Mouse (Mus musculus): ENCODE measurements around the gene Gucy2f. TPM values are rescaled to one million over a fixed set of nuclear protein-coding genes. Genes with fewer than 3 reads are reported as not detected.
"Not testable (repeated sequence)": the region's sequence is repeated elsewhere in the genome, so short reads cannot be mapped to it uniquely, and the experiment has no call there.

Gene Gucy2f
- not detected for total RNA-seq (2018; cell fraction: chromatin; rRNA removed)
- total RNA-seq (2018; cell fraction: cytosol; rRNA removed), result not detected
- total RNA-seq (2018; cell fraction: nucleus; rRNA removed), result not detected
- polyA plus RNA-seq (2018), result not detected in 3 replicates

DNA sequence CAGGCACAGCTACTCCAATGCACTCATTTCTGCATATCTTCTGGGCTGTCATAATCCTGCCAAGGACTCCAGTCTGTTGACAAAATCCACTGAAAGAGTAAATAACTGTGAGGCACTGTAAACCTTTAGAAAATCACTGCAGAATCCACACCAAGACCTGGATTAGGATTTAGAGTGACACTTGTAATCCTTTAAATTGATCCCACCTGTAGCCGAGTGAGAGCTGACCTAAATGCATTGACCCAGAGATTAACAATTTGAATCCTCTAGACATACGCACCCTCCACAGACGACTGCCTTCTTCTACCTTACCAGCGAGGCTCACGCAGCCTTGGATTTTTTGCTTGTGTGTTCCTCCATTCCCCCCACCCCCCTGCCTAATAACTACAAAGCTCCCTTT lies at the start of gene Gucy2f:
Gene Gucy2f (minus strand): TSS at position 101 of the 400 bp plus-strand sequence.
- Histone ChIP-seq H3K36me3 (ENCODE audit: inconsistent target) (no peaks in the 10 kb centered on the region), H3K4me3 (ENCODE audit: inconsistent target) (no peak within 1 kb of the TSS), H3K79me2 (ENCODE audit: inconsistent target) (no peaks in the 10 kb centered on the region), H3K27ac (no peak within 1 kb of the TSS)
- WGBS (ENCODE audit: missing documents), result 88% methylated on average over 5 of the region's 5 CpGs

DNA sequence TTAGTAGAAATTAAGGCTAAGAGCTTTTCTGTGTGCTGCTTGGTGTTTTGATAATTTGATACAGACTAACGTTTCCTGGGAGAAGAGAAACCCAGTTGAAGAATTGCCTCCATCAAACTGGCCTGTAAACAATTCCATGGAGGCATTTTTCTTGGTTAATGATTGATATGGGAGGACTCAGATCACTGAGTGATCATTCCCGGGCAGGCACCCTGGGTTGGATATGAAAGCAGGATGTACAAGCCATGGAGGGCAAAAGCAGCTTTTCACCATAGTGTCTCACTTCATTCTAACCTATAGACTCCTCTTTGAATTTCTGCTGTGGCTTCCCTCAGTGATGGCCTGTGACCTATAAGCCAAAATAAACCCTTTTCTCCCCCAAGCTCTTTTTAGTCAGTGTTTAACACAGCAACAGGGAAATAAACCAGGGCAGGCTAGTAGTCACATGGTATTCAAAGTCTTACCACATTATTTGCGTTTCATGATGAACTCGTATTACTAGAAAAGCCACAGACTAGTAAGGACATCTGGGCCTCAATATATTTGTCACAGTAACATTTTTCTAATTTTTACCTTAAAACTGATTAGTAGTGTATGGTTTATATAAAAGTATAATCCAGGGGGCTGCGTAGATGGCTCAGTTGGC lies 49.1 kb upstream of the Gucy2f start:
- 78% methylated on average over 5 of the region's 5 CpGs for WGBS (ENCODE audit: missing documents)
- H3K4me3 ChIP-seq (ENCODE audit: inconsistent target), result no peak overlapping the region

DNA sequence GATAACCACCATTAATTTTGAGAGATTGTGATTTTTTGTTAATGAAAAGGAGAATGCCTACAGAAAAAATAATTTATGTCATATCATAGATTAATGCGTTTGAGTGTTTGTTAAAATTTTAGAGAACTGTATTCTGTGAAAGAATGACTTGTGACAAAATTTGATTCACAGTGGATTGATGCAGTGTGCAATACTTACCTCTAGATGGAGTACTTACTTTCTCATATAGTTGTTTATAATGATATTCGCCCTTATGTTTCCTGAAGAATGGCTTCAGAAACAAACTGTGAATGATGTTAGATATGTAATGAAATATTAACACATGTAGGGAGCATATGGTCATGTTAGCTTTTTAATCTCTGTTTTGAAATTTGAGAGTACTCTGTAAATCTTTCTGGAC lies 40.4 kb upstream of the Gucy2f start:
- H3K79me2 ChIP-seq (ENCODE audit: inconsistent target), result no peaks in the 10 kb centered on the region
- no peak overlapping the region for H3K27ac ChIP-seq
- H3K4me3 ChIP-seq (ENCODE audit: inconsistent target), result no peak overlapping the region
- WGBS (ENCODE audit: missing documents), result 71% methylated on average over 2 of the region's 2 CpGs
- H3K36me3 ChIP-seq (ENCODE audit: inconsistent target), result no peaks in the 10 kb centered on the region

More for the DNA sequence above, 49.1 kb upstream of the Gucy2f start:
- H3K79me2 ChIP-seq (ENCODE audit: inconsistent target), result no peaks in the 10 kb centered on the region
- no peaks in the 10 kb centered on the region for H3K36me3 ChIP-seq (ENCODE audit: inconsistent target)
- H3K27ac ChIP-seq, result no peak overlapping the region

DNA sequence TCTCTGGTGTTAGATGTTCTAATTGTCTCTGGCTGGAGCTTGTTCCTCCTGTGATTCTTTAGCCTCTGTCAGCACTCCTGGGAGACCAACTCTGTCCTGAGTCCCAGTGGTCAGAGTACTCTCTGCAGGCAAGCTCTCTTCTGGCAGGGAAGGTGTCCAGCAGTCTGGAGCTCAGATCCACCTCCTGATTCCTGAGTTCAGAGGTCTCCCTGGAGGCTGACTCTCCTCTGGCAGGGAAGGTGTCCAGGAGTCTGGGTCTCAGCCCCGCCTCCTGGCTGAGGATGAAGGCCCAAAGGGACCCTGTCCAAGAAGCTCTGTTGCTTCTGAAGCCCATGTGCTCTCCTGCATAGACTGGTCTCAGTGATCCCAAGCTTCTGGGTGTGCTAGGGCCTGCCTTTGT lies 39.4 kb upstream of the Gucy2f start:
- not testable (repeated sequence) for H3K79me2 ChIP-seq (ENCODE audit: inconsistent target); H3K27ac ChIP-seq; H3K4me3 ChIP-seq (ENCODE audit: inconsistent target); H3K36me3 ChIP-seq (ENCODE audit: inconsistent target)
- WGBS (ENCODE audit: missing documents), result 100% methylated on average over 1 of the region's 1 CpGs

DNA sequence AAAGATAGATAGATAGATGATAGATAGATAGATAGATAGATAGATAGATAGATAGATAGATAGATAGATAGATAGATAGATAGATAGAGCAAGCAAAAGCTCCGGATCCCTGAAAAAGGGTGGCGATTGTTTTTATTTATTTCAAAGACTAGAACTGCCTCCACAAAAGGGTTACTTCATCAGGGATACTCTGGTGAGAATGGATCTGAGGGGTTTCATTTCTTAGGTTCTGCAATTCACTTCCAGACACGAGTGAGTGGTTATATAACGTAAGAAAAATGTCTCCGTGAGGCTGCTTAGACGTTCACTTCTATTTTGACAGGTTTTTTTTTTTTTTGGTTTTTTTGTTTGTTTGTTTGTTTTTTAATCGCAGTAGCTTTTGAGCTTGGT lies 32.0 kb upstream of the Gucy2f start:
- Histone ChIP-seq H3K4me3 (ENCODE audit: inconsistent target) (peak overlapping the region; percentile 31), H3K27ac (no peak overlapping the region), H3K36me3 (ENCODE audit: inconsistent target) (no peaks in the 10 kb centered on the region), H3K79me2 (ENCODE audit: inconsistent target) (no peaks in the 10 kb centered on the region; the same call in 1 of the 2 replicates)
- 36% methylated on average over 7 of the region's 7 CpGs for WGBS (ENCODE audit: missing documents)

DNA sequence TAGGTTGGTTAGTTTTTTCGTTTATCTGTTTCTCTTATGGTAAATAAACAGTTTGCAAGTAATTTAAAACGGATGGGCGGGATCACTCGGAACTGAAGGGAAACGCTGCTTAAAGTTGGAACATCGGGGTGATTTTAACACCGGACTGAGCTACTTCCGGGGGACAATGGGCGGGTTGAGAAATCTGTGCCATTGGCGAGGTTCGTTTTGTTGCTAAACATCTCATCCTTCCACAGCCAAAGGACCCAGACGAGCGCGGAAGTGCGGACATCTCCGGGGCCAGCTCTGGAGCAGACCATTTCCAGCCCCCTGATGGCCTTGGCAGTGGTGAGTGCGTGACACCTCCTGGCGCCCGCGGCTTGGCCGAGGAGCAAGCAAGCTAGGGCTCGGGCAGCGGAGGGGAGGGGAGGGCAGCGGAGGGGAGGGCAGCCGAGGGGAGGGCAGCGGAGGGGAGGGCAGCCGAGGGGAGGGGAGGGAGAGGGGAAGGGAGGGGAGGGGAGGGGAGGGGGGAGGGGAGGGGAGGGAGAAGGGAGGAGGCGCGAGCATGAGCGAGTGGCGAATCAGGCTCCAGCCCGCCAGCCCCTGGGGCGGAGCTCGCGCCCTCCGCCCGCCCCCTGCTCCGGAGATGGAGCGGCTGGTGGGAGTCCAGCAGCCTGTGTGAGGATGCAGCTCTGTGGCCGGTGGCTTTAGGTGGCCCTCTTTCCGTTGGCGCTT lies 31.5 kb upstream of the Gucy2f start:
- Histone ChIP-seq H3K79me2 (ENCODE audit: inconsistent target) (no peaks in the 10 kb centered on the region; the same call in 1 of the 2 replicates), H3K4me3 (ENCODE audit: inconsistent target) (peak overlapping the region; percentile 42), H3K27ac (peak overlapping the region; percentile 38), H3K36me3 (ENCODE audit: inconsistent target) (no peaks in the 10 kb centered on the region)
- WGBS (ENCODE audit: missing documents), result 19% methylated on average over 9 of the region's 42 CpGs

DNA sequence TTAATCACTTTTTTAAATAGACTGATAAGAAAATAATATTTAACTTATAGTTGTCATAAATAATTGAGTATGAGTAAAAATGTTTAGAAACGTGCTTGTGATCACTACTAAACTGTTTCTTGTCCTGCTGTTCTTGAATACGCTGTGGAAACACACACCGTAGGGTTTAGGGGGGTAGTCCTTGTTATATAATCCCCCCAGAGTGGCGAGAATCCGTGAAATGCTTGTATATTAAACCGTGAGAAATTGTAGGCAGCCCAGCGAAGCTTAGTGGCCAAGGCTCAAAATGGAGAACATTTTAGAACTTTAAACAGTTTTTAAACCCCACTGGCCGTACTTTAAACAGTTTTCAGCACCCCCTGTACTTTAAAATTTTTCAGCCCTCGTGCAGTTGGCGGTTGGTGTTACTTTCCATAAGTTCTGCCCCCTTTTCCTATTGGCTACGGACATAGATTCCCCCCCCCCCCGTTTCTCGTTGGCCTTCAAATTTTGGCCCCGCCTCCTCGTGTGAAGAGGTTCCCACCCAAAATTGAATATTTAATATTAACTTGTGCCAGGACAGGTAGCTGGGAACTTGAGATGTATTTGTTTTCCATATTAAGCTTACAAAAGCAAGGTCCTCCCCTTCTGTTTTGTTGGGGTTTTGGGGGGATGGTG lies 30.8 kb upstream of the Gucy2f start:
- peak overlapping the region; percentile 42 for H3K4me3 ChIP-seq (ENCODE audit: inconsistent target)

DNA sequence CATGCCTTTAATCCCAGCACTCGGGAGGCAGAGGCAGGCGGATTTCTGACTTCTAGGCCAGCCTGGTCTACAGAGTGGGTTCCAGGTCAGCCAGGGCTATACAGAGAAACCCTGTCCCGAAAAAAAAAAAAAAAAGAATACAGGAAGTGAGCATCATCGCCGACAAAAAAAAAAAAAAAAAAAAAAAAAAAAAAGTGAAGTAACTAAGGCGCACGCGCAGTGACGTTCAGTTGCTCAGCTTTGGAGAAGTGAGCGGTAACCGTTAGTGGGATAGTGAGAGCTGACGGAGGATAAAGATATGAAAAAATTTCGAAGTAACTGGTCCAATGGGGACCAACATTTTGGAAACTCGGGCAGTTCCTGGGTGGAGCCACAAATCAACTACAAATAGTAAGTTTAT lies 29.8 kb upstream of the Gucy2f start, which contains the start of gene Nxt2:
Gene Nxt2 (plus strand): TSS at position 229 of the 400 bp plus-strand sequence.
- Histone ChIP-seq H3K27ac (no peak within 1 kb of the TSS), H3K4me3 (ENCODE audit: inconsistent target) (peak within 1 kb of the TSS; percentile 42), H3K36me3 (ENCODE audit: inconsistent target) (no peaks in the 10 kb centered on the region), H3K79me2 (ENCODE audit: inconsistent target) (no peaks in the 10 kb centered on the region; the same call in 1 of the 2 replicates)
- 75% methylated on average over 9 of the region's 14 CpGs for WGBS (ENCODE audit: missing documents)

More for the DNA sequence above, 30.8 kb upstream of the Gucy2f start:
- Histone ChIP-seq H3K27ac (peak overlapping the region; percentile 38), H3K79me2 (ENCODE audit: inconsistent target) (no peaks in the 10 kb centered on the region; the same call in 1 of the 2 replicates), H3K36me3 (ENCODE audit: inconsistent target) (no peaks in the 10 kb centered on the region)
- WGBS (ENCODE audit: missing documents), result 24% methylated on average over 12 of the region's 15 CpGs

DNA sequence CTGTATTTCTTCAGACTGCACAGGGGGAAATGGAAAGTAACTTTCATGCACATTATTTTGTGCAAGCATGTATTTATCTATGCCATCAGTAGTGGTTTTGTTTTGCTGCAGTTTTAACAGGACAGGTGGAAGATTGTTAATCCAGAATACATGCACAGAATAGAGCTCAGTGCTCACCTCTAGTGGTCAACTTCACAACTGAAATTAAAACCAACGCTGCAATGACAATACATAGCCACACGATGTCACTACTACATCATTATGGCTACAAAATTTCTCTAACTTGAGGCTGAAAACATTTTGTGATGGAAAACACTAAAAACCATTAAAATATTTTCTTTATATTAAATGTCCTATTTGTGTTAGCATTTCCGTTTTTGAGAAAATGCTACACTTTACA lies 3.6 kb upstream of the Gucy2f start:
- Histone ChIP-seq H3K4me3 (ENCODE audit: inconsistent target) (no peak overlapping the region), H3K27ac (no peak overlapping the region), H3K36me3 (ENCODE audit: inconsistent target) (no peaks in the 10 kb centered on the region), H3K79me2 (ENCODE audit: inconsistent target) (no peaks in the 10 kb centered on the region)
- 7% methylated on average over 3 of the region's 3 CpGs for WGBS (ENCODE audit: missing documents)

DNA sequence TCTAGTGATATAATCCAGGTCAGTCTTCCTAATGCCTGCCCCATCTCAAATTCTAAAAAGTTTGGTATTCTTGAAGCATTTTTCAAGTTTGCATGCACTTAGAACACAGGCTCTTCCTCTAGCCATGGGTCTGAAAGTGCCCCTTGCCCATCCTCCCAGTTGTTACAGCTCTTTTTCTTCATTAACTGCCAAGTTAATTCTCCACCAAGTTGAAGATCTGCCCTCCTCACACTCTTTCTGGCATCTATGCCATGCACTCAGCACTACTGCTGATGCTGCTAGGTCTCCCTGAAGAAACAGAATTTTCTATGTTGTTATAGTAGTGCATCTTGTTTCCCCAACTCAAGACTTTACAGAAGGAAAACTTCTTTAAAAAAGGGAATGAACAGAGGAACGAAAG lies 1.2 kb downstream of the Gucy2f start:
- Histone ChIP-seq H3K4me3 (ENCODE audit: inconsistent target) (no peak overlapping the region), H3K79me2 (ENCODE audit: inconsistent target) (no peaks in the 10 kb centered on the region), H3K27ac (no peak overlapping the region), H3K36me3 (ENCODE audit: inconsistent target) (no peaks in the 10 kb centered on the region)
- WGBS (ENCODE audit: missing documents), result 82% methylated on average over 1 of the region's 1 CpGs

DNA sequence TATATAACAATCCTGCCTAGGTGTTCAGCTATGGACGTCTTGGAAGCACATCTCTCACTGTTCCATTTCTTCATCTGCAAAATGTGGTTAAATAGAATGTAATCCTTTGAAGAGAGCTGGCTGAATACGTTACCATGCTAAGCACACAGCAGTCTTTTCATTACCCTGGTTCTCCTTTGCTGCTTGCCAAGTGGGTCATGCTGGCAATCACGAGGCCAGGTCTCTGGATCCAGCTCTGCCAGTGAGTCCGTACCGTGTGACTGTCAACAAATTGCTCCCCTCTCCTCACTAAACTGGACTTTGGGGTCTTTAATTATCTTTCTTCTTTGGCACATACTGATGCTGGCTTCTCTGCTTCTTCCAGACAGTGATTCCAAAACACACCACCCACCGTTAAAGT lies 2.3 kb downstream of the Gucy2f start:
- no peak overlapping the region for H3K27ac ChIP-seq
- H3K36me3 ChIP-seq (ENCODE audit: inconsistent target), result no peaks in the 10 kb centered on the region
- H3K4me3 ChIP-seq (ENCODE audit: inconsistent target), result no peak overlapping the region
- 83% methylated on average over 6 of the region's 6 CpGs for WGBS (ENCODE audit: missing documents)
- H3K79me2 ChIP-seq (ENCODE audit: inconsistent target), result no peaks in the 10 kb centered on the region

DNA sequence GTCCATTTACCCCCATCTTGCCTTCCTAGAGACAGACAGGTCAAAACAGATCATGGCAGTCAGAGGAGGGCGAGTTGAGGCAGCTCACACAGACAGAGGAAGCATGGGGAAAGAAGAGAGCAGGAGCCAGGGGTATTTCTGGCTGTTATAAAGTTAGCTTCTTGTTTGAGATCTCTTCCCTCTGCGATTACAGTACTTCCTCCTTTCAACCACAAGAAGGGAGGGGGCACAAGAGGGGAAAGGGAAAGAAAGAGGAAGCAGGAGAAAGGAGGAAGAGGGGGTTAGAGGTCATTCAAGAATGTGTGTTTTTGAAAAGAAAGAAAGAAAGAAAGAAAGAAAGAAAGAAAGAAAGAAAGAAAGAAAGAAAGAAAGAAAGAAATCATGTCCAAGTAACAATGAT lies 6.4 kb downstream of the Gucy2f start:
- Histone ChIP-seq H3K79me2 (ENCODE audit: inconsistent target) (no peaks in the 10 kb centered on the region), H3K27ac (peak overlapping the region; percentile 22; the same call in 1 of the 2 replicates), H3K4me3 (ENCODE audit: inconsistent target) (no peak overlapping the region), H3K36me3 (ENCODE audit: inconsistent target) (no peaks in the 10 kb centered on the region)
- 8% methylated on average over 2 of the region's 2 CpGs for WGBS (ENCODE audit: missing documents)

DNA sequence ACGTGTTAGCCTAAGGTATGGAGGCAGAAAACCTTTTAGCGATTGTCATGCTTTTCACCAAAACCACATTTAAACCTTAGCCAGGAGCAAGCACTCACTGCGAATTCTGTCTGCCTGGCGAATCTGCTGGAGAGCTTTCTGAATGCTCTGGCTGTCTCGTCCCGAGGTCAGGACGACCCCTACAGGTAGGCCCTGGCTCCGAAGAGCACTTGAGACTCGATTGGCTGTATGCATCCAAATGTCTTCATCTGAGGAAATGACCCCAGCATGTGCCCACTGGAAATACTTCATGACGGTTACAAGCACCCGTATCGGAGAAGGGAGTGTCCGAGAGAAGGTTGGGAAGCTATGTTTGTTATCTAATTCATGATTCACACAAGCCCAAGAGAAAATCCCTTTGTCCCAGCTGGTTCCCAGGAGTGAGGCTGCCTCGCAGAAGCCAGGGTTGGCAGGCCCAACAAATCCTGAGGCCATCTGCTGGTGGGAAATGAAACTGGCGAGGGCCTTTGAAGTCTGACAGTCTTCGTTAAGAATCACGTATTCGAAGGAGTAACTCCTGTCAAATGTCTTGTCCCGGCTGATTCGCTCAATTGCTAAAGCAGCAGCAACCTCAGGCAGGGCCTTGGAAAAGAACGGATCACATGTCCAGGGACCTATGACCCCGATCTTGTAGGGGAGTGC lies 7.6 kb downstream of the Gucy2f start:
- Histone ChIP-seq H3K27ac (no peak overlapping the region), H3K79me2 (ENCODE audit: inconsistent target) (no peaks in the 10 kb centered on the region), H3K4me3 (ENCODE audit: inconsistent target) (no peak overlapping the region), H3K36me3 (ENCODE audit: inconsistent target) (no peaks in the 10 kb centered on the region)
- 77% methylated on average over 22 of the region's 22 CpGs for WGBS (ENCODE audit: missing documents)

DNA sequence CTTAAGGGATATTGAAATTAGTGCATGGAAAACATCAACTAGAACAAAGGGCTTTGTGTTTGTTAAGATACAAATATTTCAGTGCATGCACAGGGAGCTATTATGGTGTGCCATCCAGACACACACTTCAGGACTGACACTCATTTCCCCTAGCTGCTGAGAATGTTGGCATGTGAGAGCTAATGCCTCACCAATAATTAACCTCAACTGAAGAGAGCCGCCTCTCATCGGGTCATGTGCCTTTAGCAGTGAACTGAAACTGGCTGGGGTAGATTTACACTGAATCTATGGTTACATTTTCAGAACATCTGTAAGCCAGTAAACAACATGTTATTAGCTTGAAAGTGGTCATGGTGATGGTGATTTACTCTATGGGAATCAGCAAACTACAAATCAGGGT lies 14.7 kb downstream of the Gucy2f start:
- Histone ChIP-seq H3K4me3 (ENCODE audit: inconsistent target) (no peak overlapping the region), H3K79me2 (ENCODE audit: inconsistent target) (no peaks in the 10 kb centered on the region), H3K36me3 (ENCODE audit: inconsistent target) (no peaks in the 10 kb centered on the region), H3K27ac (no peak overlapping the region)
- 92% methylated on average over 2 of the region's 2 CpGs for WGBS (ENCODE audit: missing documents)
